In the genomic region with DNA sequence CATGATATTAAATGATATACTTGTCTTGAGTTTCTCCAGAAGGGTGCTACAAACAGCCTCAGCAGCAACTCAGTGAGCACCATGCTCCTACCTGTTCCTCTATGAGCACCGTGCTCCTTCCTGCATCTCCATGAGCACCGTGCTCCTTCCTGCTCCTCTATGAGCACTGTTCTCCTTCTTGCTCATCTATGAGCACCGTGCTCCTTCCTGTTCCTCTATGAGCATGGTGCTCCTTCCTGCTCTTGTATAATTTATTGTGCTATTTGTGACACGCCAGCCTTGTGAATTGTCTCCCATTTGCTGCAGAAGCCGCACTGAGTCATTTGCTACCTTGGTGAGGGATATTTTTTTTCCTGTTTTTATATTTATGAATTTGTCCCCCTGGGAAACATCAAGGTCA, we compare ENCODE assay signal across 21 mouse cellular contexts.
A peak's percentile ranks its signal among the peaks of the same experiment; 100 is the strongest.
DNase-seq lines count a peak whose midpoint lies in the region; ATAC-seq lines count a peak whose summit lies in the region.
"Had no signal": no experiment of that assay in that cellular context is flagged by ENCODE, and none has a peak within 500 bp of the region (broad histone marks: within the 10 kb centered on the region; RNA-seq: fewer than 3 reads in every experiment).

No protein-coding gene starts in this region.

- H3K9me3 ChIP-seq in kidney, embryonic 16.5 days (ENCODE audit: low read length), result no peaks in the 10 kb centered on the region
- H3K9me3 ChIP-seq: forebrain, embryonic 10.5 days; forebrain, embryonic 13.5 days; hindbrain, embryonic 12.5 days; hindbrain, embryonic 15.5 days had no signal

- H3K27me3 ChIP-seq in kidney, embryonic 16.5 days (ENCODE audit: insufficient read depth, low read length), result no peaks in the 10 kb centered on the region
- H3K27me3 ChIP-seq: forebrain, embryonic 13.5 days; hindbrain, embryonic 12.5 days; hindbrain, embryonic 15.5 days had no signal

- no peak overlapping the region for H3K27ac ChIP-seq in kidney, embryonic 16.5 days (ENCODE audit: low read length)
- H3K27ac ChIP-seq: forebrain, embryonic 10.5 days; forebrain, embryonic 13.5 days; hindbrain, embryonic 12.5 days; hindbrain, embryonic 15.5 days had no signal

- 79% methylated on average over 5 of the region's 5 CpGs for WGBS in kidney, embryonic 16.5 days

- no peaks in the 10 kb centered on the region for H3K36me3 ChIP-seq in kidney, embryonic 16.5 days (ENCODE audit: insufficient read depth, low read length)
- H3K36me3 ChIP-seq: forebrain, embryonic 10.5 days; hindbrain, embryonic 12.5 days; hindbrain, embryonic 15.5 days had no signal

- H3K4me2 ChIP-seq in kidney, embryonic 16.5 days (replicated peaks; ENCODE audit: low read depth, low read length), result no peak overlapping the region
- H3K4me2 ChIP-seq: forebrain, embryonic 13.5 days; heart, embryonic 11.5 days; hindbrain, embryonic 12.5 days; hindbrain, embryonic 15.5 days had no signal

- no peak overlapping the region for H3K4me3 ChIP-seq in kidney, embryonic 16.5 days (ENCODE audit: low read length)
- H3K4me3 ChIP-seq: forebrain, embryonic 10.5 days; forebrain, embryonic 13.5 days; hindbrain, embryonic 12.5 days; hindbrain, embryonic 15.5 days had no signal

- no peak for ATAC-seq in kidney, embryonic 16.5 days (ENCODE audit: low FRiP score, low TSS enrichment)
- ATAC-seq in inflammation-experienced regulatory T-cells, adult 6 months, result peak; percentile 52
- ATAC-seq: activated CD4-positive, CD25-positive, alpha-beta regulatory T cell, adult 4 months; forebrain, embryonic 13.5 days; forebrain, embryonic 16.5 days; intestine, embryonic 16.5 days had no signal

- H3K4me1 ChIP-seq in kidney, embryonic 16.5 days (ENCODE audit: insufficient read depth, low read length), result no peaks in the 10 kb centered on the region
- H3K4me1 ChIP-seq: forebrain, embryonic 10.5 days; forebrain, embryonic 13.5 days; hindbrain, embryonic 12.5 days; hindbrain, embryonic 15.5 days had no signal

- no peak overlapping the region for H3K9ac ChIP-seq in kidney, embryonic 16.5 days (replicated peaks; ENCODE audit: low read length)
- H3K9ac ChIP-seq: forebrain, embryonic 13.5 days; hindbrain, embryonic 12.5 days; hindbrain, embryonic 15.5 days had no signal

- peak; percentile 8 for DNase-seq in adrenal gland, adult 2 months
- no peak for DNase-seq in adrenal gland, adult 18-20 months (ENCODE audit: low spot score in 2 of 2)
- peak; percentile 28 for DNase-seq in kidney, adult 11 months
- DNase-seq in kidney, postnatal 14 days, result peak; percentile 12
- no peak for DNase-seq in kidney, postnatal 4 days
- no peak for DNase-seq in neural tube, embryonic 10.5 days (ENCODE audit: extremely low spot score, low spot score)
- DNase-seq: cerebellum, adult 11-12 months; cerebellum, adult 8-10 months; cerebellum, postnatal 10 days; cerebellum, postnatal 36 days; gastrocnemius, postnatal 10 days had no signal

Comparison
In these comparisons a context has a peak if more than half of its experiments do, and no peak if none do; other contexts are left out.
1. DNase-seq: peak in adrenal gland, adult 2 months (single experiment), kidney, adult 11 months (single experiment) and kidney, postnatal 14 days (single experiment); none in adrenal gland, adult 18-20 months (0 of 2), kidney, postnatal 4 days (0 of 2) and neural tube, embryonic 10.5 days (single experiment).